Mouse (Mus musculus) liver, embryonic 16.5 days (tissue): Measurements from ENCODE around the gene Smc1a. TPM values are rescaled to one million over a fixed set of nuclear protein-coding genes. Genes with fewer than 3 reads are reported as not detected.

Experiments
- ATAC-seq: fragments of 200-750 bp; cut with Nextera tagmentation; 2 replicates; pipeline ENCODE4 v1.8.0; 2017; ENCODE audit warnings: low read depth, mild to moderate bottlenecking, moderate number of reproducible peaks, moderate library complexity
- H3K27ac ChIP-seq: fragments of 300-500 bp; sonication (generic); 2 replicates; pipeline ENCODE4 v1.5.1; 2014; ENCODE audit warnings: mild to moderate bottlenecking, low read length
- H3K27me3 ChIP-seq: fragments of 300-500 bp; sonication (generic); 2 replicates; pipeline ENCODE4 v1.6.1; 2014; ENCODE audit warnings: low read depth, low read length, mixed read lengths; ENCODE audit not compliant: control insufficient read depth, insufficient read depth
- H3K36me3 ChIP-seq: fragments of 300-500 bp; sonication (generic); 2 replicates; pipeline ENCODE4 v1.6.1; 2014; ENCODE audit warnings: mild to moderate bottlenecking; ENCODE audit not compliant: control insufficient read depth, insufficient read depth
- H3K4me1 ChIP-seq: fragments of 300-500 bp; sonication (generic); 2 replicates; pipeline ENCODE4 v1.6.1; 2014; ENCODE audit warnings: low read depth, low read length, mixed read lengths; ENCODE audit not compliant: control insufficient read depth
- H3K4me2 ChIP-seq: fragments of 300-500 bp; sonication (generic); 2 replicates; pipeline ENCODE4 v1.6.1; 2014; ENCODE audit warnings: low read depth, low read length, mixed read lengths
- H3K4me3 ChIP-seq: fragments of 300-500 bp; sonication (generic); 2 replicates; pipeline ENCODE4 v1.5.1; 2014; ENCODE audit warnings: low read depth, mild to moderate bottlenecking, low read length
- H3K9ac ChIP-seq: fragments of 300-500 bp; sonication (generic); 2 replicates; pipeline ENCODE4 v1.6.1; 2014; ENCODE audit warnings: low read depth, low read length
- H3K9me3 ChIP-seq: fragments of 300-500 bp; sonication (generic); replicated peaks from 2 replicates; pipeline ENCODE4 v1.6.1; 2016; ENCODE audit warnings: low read length; ENCODE audit not compliant: control insufficient read depth
- WGBS: fragments of 180-500 bp; shearing (Covaris S2); extraction: QIAGEN DNeasy Blood & Tissue Kit; methylation state at CpG from one replicate; pipeline ENCODE4 v1.1.7; 2014; ENCODE audit not compliant: insufficient replicate concordance; 5-methylcytosine and 5-hydroxymethylcytosine counted together
- polyA plus RNA-seq: library from polyadenylated mRNA; unstranded; fragments of >200 nt; fragmentation: Nextera tagmentation; extraction: Ambion mirVana; gene quantifications from 2 replicates; pipeline ENCODE4 v1.2.1, GENCODE M21; 2015

Gene Smc1a
- polyA plus RNA-seq, result 48.5 and 50.0 TPM in 2 replicates

DNA sequence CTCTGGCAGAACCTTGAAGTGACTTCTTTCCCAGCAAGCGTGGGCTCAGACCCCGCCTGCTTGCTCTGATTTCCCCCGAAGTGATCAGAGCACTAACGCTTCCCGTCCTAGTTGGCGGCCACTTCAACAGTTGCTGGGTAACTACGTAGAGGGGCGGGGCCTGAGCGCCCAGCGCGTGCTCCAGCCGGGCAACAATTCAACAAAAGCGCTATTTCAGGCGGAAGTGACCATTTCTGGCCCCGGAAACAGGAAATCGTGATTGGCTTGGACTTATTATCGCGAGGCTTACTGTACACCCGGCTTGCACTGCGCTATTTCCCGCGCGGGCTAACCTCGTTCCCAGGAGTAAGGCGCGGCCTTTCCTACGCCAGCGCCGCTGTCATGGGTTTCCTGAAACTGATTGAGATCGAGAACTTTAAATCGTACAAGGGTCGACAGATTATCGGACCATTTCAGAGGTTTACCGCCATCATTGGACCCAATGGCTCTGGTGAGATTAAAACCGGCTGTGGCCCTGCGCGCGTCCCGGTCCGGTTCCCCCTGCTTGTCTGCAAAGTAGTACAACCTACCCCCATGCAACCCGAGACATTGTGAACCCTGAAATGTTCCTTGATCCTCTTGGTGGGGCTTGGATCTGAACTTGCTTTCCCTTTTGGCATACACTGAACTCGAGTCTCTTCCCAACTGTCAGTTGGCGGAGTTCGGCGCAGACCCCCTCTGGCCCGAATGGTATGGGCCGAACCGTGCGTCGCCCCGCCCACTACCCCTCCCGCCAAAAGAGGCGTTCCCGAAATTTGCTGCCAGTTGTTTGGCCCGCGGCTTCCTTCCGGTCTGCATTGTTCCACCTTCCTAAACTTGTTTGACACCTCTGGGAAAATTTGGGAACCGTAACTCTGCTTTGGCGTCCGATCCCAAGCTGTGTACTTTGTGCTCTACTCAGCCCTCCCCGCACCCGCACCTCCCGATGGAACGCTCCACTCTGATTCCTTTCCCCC, at the start of gene Smc1a, which contains the start of gene Ribc1:
Gene Smc1a, plus strand, starts transcription at position 278 of the 995 bp plus-strand sequence.
Gene Ribc1, minus strand, starts transcription at position 145 of the 995 bp plus-strand sequence.
- Histone ChIP-seq H3K4me2 (peak within 1 kb of the TSS; percentile 83), H3K27ac (peak within 1 kb of the TSS; percentile 88), H3K36me3 (no peaks in the 10 kb centered on the region), H3K4me3 (peak within 1 kb of the TSS; percentile 77), H3K9ac (peak within 1 kb of the TSS; percentile 78), H3K9me3 (no peaks in the 10 kb centered on the region), H3K27me3 (0 out of 2 replicates have a peak, but pooled peaks cover 2% of the 10 kb centered on the region), H3K4me1 (peaks cover 8% of the 10 kb centered on the region)
- WGBS, result 18% methylated on average over 64 of the region's 64 CpGs
- ATAC-seq, result peak; percentile 95

DNA sequence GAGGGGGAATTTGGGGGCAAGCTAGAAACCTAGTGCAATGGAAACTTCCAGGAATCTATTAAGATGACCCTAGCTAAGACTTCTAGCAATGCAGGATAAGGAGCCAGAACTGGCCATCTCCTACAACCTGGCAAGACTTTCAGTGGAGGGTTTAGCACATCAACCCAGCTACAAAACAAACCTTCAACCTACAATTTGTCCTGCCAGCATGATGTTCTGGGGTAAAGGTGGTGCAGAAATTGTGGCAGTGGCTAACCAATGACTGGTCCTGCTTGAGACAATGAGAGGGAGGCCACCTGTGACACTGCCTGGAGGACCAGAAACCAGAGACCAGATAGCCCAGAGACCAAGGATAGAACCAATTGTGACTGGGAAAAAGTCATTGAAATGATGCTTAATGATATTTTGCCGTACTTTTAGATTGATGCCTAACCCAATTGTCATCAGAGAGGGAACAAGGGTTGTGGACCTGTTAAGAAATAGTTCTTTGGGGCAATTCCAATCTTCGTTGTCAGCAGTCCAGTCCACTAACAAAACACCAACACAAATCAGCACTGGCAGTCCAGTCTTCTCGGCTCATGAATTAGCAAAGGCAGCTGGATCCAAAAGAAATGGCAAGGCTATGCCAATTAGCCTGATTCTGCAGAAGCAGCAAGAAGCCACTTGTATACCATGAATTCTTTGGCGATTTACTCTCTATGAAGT, 17.1 kb upstream of the Smc1a start:
- 53% methylated on average over 4 of the region's 4 CpGs for WGBS
- no peak for ATAC-seq
- no peak overlapping the region for H3K4me2 ChIP-seq
- H3K36me3 ChIP-seq, result no peaks in the 10 kb centered on the region
- H3K9me3 ChIP-seq, result no peaks in the 10 kb centered on the region
- no peak overlapping the region for H3K27ac ChIP-seq
- peaks cover 13% of the 10 kb centered on the region for H3K27me3 ChIP-seq
- H3K9ac ChIP-seq, result no peak overlapping the region
- no peak overlapping the region for H3K4me3 ChIP-seq
- no peaks in the 10 kb centered on the region for H3K4me1 ChIP-seq

- H3K4me2 ChIP-seq, result peak overlapping the region; percentile 79
- peak overlapping the region; percentile 55; the same call in 1 of the 2 replicates for H3K9ac ChIP-seq
- H3K4me3 ChIP-seq, result peak overlapping the region; percentile 62
- peak overlapping the region; percentile 57 for H3K27ac ChIP-seq
- H3K4me1 ChIP-seq, result no peaks in the 10 kb centered on the region
- H3K9me3 ChIP-seq, result no peaks in the 10 kb centered on the region
- 21% methylated on average over 9 of the region's 9 CpGs for WGBS
- H3K27me3 ChIP-seq, result peaks cover 8% of the 10 kb centered on the region
- ATAC-seq, result no peak
- no peaks in the 10 kb centered on the region for H3K36me3 ChIP-seq
Measured at GRCm38 (mm10) chrX:152001182-152001684, 15.0 kb upstream of the Smc1a start.

DNA sequence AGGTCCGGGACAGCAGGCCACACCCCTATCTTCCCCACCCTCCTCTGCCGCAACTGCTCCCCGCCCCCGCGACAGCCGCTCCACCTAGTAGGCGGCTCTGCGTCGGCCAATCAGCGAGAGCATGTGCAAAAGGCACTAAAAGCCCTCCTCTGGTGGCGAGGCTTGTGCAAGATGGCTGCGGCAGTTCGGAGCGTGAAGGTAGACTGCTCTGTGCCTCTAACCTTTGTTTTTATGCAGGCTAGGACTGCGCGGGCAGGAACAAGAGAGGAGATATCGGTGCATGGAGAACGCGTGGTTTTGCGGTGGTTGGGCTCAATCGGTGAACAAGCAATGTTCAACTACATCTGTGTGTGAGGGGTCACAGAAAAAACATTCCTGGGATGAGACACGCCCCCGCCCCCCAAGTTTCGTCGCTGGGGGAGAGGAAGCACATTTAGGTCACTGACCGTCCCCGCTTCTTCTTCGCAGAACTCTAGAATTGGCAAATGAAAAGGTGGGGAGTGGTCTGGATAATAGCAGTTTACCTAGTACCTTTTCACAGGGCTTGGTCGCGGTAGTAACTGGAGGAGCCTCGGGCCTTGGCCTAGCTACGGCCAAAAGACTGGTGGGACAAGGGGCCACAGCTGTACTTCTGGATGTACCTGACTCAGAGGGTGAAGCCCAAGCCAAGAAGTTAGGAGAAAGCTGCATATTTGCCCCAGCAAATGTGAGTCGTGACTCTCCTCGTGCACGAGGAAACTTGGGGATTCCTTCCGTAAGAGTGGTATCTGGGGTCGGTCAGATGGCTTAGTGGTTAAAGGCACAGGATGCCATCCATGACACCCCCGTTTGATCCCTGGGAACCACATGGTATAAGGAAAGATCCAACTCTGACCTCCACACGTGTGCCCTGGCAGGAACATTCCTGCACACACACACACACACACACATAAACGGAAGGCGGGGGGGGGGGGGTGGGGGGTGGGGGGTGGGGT, 14.2 kb upstream of the Smc1a start, which contains the start of gene Hsd17b10:
Gene Hsd17b10, plus strand, starts transcription at position 109 of the 974 bp plus-strand sequence.
- H3K4me1 ChIP-seq, result no peaks in the 10 kb centered on the region
- ATAC-seq, result peak; percentile 100
- H3K36me3 ChIP-seq, result no peaks in the 10 kb centered on the region
- H3K9me3 ChIP-seq, result no peaks in the 10 kb centered on the region
- H3K4me3 ChIP-seq, result peak within 1 kb of the TSS; percentile 62
- 22% methylated on average over 39 of the region's 41 CpGs for WGBS
- H3K27ac ChIP-seq, result peak within 1 kb of the TSS; percentile 57
- peak within 1 kb of the TSS; percentile 56 for H3K9ac ChIP-seq
- peaks cover 10% of the 10 kb centered on the region for H3K27me3 ChIP-seq
- H3K4me2 ChIP-seq, result peak within 1 kb of the TSS; percentile 79

GRCm38 (mm10) chrX:152002865-152003264, 13.4 kb upstream of the Smc1a start:
- ATAC-seq, result no peak
- H3K4me1 ChIP-seq, result no peaks in the 10 kb centered on the region
- no peak overlapping the region for H3K27ac ChIP-seq
- H3K9me3 ChIP-seq, result no peaks in the 10 kb centered on the region
- H3K27me3 ChIP-seq, result peaks cover 11% of the 10 kb centered on the region
- H3K4me2 ChIP-seq, result peak overlapping the region; percentile 79
- WGBS, result 42% methylated on average over 2 of the region's 2 CpGs
- H3K9ac ChIP-seq, result no peak overlapping the region
- H3K36me3 ChIP-seq, result no peaks in the 10 kb centered on the region
- no peak overlapping the region for H3K4me3 ChIP-seq

DNA sequence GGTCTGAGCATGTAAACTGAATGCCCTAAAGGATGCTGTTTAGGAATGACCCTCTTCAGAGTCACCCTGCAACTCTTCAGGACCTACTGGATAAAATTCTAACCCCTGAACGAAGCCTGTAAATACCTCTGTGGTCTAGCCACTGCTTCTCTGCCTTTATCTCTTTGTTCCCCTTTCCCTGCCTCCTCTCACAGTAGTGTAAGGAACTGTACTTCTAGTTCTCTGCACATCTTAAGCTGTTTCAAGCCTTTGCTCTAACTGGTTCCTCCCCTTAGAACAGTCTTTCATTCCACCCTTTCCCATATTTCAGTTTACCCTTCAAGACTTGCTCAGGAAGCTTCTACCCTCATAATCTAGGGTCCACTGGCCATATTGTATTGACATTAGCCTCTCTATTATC, 8.4 kb upstream of the Smc1a start:
- 50% methylated on average over 1 of the region's 1 CpGs for WGBS
- Histone ChIP-seq H3K4me3 (no peak overlapping the region), H3K4me2 (no peak overlapping the region), H3K27me3 (peaks cover 3% of the 10 kb centered on the region; the same call in 1 of the 2 replicates), H3K4me1 (no peaks in the 10 kb centered on the region), H3K27ac (no peak overlapping the region), H3K9ac (no peak overlapping the region), H3K9me3 (no peaks in the 10 kb centered on the region), H3K36me3 (no peaks in the 10 kb centered on the region)
- no peak for ATAC-seq

DNA sequence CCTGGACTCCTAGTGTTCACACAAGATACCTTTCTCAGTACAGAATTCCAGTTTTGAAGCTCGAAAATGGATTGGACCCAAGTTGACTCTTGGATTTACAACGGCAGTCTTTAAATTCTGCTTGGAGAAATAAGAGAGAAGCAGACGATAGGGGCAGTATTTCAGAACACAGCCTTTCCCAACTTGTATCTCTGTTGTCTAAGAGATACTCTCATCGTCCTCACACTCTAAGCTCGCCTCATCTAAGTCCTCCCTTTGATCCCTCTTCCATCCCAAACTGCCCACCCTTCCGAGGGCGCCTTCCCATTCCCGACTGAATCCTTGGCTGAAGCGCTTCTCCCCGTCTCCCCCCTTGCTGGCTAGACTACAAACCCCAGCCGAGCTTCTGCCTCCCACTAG, 477 bp upstream of the Smc1a start:
- 22% methylated on average over 11 of the region's 11 CpGs for WGBS
- Histone ChIP-seq H3K36me3 (no peaks in the 10 kb centered on the region), H3K4me1 (peaks cover 8% of the 10 kb centered on the region), H3K9me3 (no peaks in the 10 kb centered on the region), H3K27me3 (0 out of 2 replicates have a peak, but pooled peaks cover 2% of the 10 kb centered on the region), H3K27ac (peak overlapping the region; percentile 88), H3K4me2 (peak overlapping the region; percentile 83), H3K4me3 (peak overlapping the region; percentile 77), H3K9ac (peak overlapping the region; percentile 78)
- no peak for ATAC-seq

GRCm38 (mm10) chrX:152017186-152017585, 958 bp downstream of the Smc1a start:
- Histone ChIP-seq H3K9ac (peak overlapping the region; percentile 74), H3K27me3 (0 out of 2 replicates have a peak, but pooled peaks cover 2% of the 10 kb centered on the region), H3K27ac (peak overlapping the region; percentile 88), H3K36me3 (no peaks in the 10 kb centered on the region), H3K4me2 (peak overlapping the region; percentile 46), H3K4me1 (peaks cover 8% of the 10 kb centered on the region), H3K4me3 (peak overlapping the region; percentile 77), H3K9me3 (no peaks in the 10 kb centered on the region)
- no peak for ATAC-seq
- WGBS, result 21% methylated on average over 14 of the region's 14 CpGs
